Mouse (Mus musculus) lung, embryonic 14.5 days (tissue): ENCODE measurements around the gene Hist1h3b. TPM values are rescaled to one million over a fixed set of nuclear protein-coding genes. Genes with fewer than 3 reads are reported as not detected.
"Not testable (repeated sequence)": the region's sequence is repeated elsewhere in the genome, so short reads cannot be mapped to it uniquely, and the experiment has no call there.

Experiments used
- ATAC-seq: fragments of 200-750 bp; cut with Nextera tagmentation; 2 replicates; pipeline ENCODE4 v1.8.0; 2017; ENCODE audit warnings: mild to moderate bottlenecking, moderate TSS enrichment, moderate library complexity; ENCODE audit not compliant: insufficient read depth
- DNase-seq: peaks from one replicate; pipeline ENCODE4 v3.0.0-alpha.2; 2015
- H3K27ac ChIP-seq: fragments of 300-500 bp; sonication (generic); 2 replicates; pipeline ENCODE4 v1.5.1; 2014; ENCODE audit warnings: low read depth, mild to moderate bottlenecking, moderate library complexity
- H3K27me3 ChIP-seq: fragments of 300-500 bp; sonication (generic); 2 replicates; pipeline ENCODE4 v1.6.1; 2014; ENCODE audit warnings: low read length, control low read depth; ENCODE audit not compliant: insufficient read depth
- H3K36me3 ChIP-seq: fragments of 300-500 bp; sonication (generic); 2 replicates; pipeline ENCODE4 v1.6.1; 2014; ENCODE audit warnings: control low read depth; ENCODE audit not compliant: insufficient read depth
- H3K4me1 ChIP-seq: fragments of 300-500 bp; sonication (generic); 2 replicates; pipeline ENCODE4 v1.6.1; 2014; ENCODE audit warnings: antibody characterized with exemption, control low read depth; ENCODE audit not compliant: insufficient read depth
- H3K4me2 ChIP-seq: fragments of 300-500 bp; sonication (generic); 2 replicates; pipeline ENCODE4 v1.6.1; 2014; ENCODE audit warnings: mild to moderate bottlenecking
- H3K4me3 ChIP-seq: fragments of 300-500 bp; sonication (generic); 2 replicates; pipeline ENCODE4 v1.5.1; 2014; ENCODE audit warnings: low read depth, low read length
- H3K9ac ChIP-seq: fragments of 300-500 bp; sonication (generic); 2 replicates; pipeline ENCODE4 v1.6.1; 2014
- H3K9me3 ChIP-seq: fragments of 300-500 bp; sonication (generic); 2 replicates; pipeline ENCODE4 v1.6.1; 2016; ENCODE audit warnings: low read depth, low read length, control low read depth
- CTCF ChIP-seq: IDR thresholded peaks from 2 replicates; pipeline ENCODE4 v1.5.1; 2016; ENCODE audit warnings: antibody characterized with exemption, low read depth
- WGBS: fragments of 180-500 bp; shearing (Covaris S2); extraction: QIAGEN DNeasy Blood & Tissue Kit; methylation state at CpG from one replicate; pipeline ENCODE4 v1.1.7; 2014; 5-methylcytosine and 5-hydroxymethylcytosine counted together
- polyA plus RNA-seq: library from polyadenylated mRNA; unstranded; fragments of >200 nt; fragmentation: Nextera tagmentation; extraction: Ambion mirVana; gene quantifications from 2 replicates; pipeline ENCODE4 v1.2.1, GENCODE M21; 2014

Gene Hist1h3b
- 18.4 and 18.7 TPM in 2 replicates for polyA plus RNA-seq

DNA sequence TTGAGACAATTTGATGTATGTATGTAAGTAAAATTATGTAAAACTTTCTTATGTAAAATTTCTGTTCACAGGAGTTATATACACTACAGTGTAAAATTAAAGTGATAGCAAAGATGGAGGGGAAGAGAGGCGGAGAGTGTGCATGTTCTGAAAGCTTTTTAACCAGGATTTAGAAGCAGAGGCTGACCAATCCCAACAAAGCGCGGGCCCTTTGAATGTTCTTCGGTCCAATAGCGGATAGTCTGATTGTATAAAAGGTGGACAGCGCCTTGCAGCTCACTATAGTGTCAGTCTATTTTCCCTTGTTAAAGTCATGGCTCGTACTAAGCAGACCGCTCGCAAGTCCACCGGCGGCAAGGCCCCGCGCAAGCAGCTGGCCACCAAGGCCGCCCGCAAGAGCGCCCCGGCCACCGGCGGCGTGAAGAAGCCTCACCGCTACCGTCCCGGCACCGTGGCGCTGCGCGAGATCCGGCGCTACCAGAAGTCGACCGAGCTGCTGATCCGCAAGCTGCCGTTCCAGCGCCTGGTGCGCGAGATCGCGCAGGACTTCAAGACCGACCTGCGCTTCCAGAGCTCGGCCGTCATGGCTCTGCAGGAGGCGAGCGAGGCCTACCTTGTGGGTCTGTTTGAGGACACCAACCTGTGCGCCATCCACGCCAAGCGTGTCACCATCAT lies at the start of gene Hist1h3b:
Gene Hist1h3b (plus strand): TSS at position 201 of the 675 bp plus-strand sequence.
- peak within 1 kb of the TSS; percentile 41 for H3K4me3 ChIP-seq
- H3K9me3 ChIP-seq, H3K27me3 ChIP-seq, H3K36me3 ChIP-seq: not testable (repeated sequence)
- DNase-seq (peak; percentile 99), ATAC-seq (peak; percentile 91)
- peak within 1 kb of the TSS; percentile 76 for H3K9ac ChIP-seq
- under 1% methylated on average over 15 of the region's 47 CpGs for WGBS
- H3K27ac ChIP-seq, result peak within 1 kb of the TSS; percentile 98
- peak within 1 kb of the TSS; percentile 82 for H3K4me2 ChIP-seq
- peaks cover 12% of the 10 kb centered on the region for H3K4me1 ChIP-seq

DNA sequence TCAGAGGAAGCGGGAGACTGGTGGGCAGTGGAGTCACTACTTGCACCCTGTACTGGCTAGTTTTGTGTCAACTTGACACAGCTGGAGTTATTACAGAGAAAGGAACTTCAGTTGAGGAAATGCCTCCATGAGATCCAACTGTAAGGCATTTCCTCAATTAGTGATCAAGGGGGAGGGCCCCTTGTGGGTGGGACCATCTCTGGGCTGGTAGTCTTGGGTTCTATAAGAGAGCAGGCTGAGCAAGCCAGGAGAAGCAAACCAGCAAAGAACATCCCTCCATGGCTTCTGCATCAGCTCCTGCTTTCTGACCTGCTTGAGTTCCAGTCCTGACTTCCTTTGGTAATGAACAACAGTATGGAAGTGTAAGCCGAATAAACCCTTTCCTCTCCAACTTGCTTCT lies 49.3 kb upstream of the Hist1h3b start:
- H3K4me1 ChIP-seq, ATAC-seq, H3K27me3 ChIP-seq, H3K9ac ChIP-seq, H3K9me3 ChIP-seq, H3K27ac ChIP-seq, H3K4me2 ChIP-seq, H3K4me3 ChIP-seq, H3K36me3 ChIP-seq, DNase-seq: not testable (repeated sequence)
- WGBS, result 78% methylated on average over 2 of the region's 2 CpGs

DNA sequence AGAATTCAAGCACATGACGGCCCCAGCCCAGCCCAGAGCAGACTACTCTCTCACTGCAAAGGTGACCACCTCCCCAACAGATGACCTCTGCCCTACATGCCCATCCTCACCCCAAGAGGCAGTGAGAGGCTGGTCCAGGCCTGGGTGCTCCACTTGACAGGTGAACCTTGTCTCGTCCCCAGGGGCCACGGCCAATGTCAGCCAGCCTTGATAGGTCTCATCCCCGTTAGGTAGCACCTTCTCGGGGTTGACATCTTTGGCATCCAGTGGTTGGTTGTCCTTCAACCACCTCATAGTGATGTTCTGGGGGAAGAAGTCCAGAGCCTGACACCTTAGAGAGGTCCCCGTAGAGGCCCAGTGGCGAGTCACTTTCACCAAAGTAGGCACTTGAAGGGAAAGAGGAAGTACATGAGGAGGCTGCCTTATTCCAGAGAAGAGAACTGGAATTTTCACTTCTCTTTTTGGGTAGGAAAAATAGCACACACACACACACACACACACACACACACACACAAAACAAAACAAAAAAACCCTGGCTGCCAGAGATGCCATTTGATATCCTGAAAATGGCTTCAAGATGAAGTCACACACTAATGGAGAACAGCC lies 46.2 kb upstream of the Hist1h3b start:
- DNase-seq (no peak), ATAC-seq (no peak)
- no peak for TF ChIP-seq CTCF
- no peak overlapping the region for H3K27ac ChIP-seq
- H3K27me3 ChIP-seq, result no peaks in the 10 kb centered on the region
- H3K4me3 ChIP-seq, result no peak overlapping the region
- H3K4me2 ChIP-seq, result no peak overlapping the region
- no peaks in the 10 kb centered on the region for H3K9me3 ChIP-seq
- H3K9ac ChIP-seq, result no peak overlapping the region
- H3K4me1 ChIP-seq, result no peaks in the 10 kb centered on the region; the same call in 1 of the 2 replicates
- H3K36me3 ChIP-seq, result no peaks in the 10 kb centered on the region
- 89% methylated on average over 7 of the region's 7 CpGs for WGBS

DNA sequence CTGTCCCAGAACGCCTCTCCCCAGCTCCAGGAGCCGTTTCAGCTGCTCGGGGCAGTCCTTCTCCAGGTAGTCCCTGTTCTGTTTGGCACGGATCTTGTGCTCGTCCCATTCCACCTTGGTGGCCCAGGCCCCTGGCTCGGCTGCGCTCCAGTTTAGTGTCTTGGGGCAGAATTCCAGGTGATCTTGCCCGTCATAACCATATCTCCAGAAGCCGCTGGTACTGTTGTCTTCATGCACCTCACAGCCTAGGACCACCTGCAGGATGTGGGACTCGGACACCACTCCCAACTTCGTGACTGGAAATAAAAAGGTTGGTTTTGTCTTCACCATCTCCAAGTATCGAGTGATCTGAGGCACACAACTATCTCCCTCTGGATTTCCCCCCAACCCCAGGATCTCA lies 45.3 kb upstream of the Hist1h3b start:
- no peak overlapping the region for H3K4me2 ChIP-seq
- no peaks in the 10 kb centered on the region; the same call in 1 of the 2 replicates for H3K4me1 ChIP-seq
- ATAC-seq (no peak), DNase-seq (no peak)
- H3K27me3 ChIP-seq, result no peaks in the 10 kb centered on the region
- no peak for TF ChIP-seq CTCF
- 94% methylated on average over 12 of the region's 12 CpGs for WGBS
- no peaks in the 10 kb centered on the region for H3K9me3 ChIP-seq
- H3K9ac ChIP-seq, result no peak overlapping the region
- H3K36me3 ChIP-seq, result no peaks in the 10 kb centered on the region
- no peak overlapping the region for H3K4me3 ChIP-seq
- no peak overlapping the region for H3K27ac ChIP-seq

DNA sequence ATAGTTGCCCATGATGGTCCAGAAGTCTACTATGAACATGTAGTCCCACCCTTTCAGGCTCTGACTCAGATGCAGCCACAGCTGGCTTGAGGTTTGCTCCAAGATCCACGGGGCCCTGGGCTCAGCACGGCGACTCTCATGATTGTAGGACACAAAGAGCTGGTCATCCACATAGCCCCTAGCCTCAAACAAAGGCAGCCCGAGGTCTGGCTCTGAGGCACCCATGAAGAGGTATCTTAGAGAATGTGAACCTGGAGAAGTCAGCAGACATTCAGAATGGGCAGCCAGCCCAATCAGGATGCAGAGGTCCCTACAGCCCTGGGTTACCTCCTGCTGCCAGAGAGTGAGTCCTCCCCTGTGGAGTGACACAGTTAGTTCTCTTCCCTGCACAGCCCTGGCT lies 44.0 kb upstream of the Hist1h3b start:
- WGBS, result 87% methylated on average over 4 of the region's 4 CpGs
- TF ChIP-seq CTCF, result no peak
- Histone ChIP-seq H3K4me2 (no peak overlapping the region), H3K27ac (no peak overlapping the region), H3K9me3 (no peaks in the 10 kb centered on the region), H3K27me3 (no peaks in the 10 kb centered on the region), H3K36me3 (no peaks in the 10 kb centered on the region), H3K9ac (no peak overlapping the region), H3K4me3 (no peak overlapping the region), H3K4me1 (no peaks in the 10 kb centered on the region; the same call in 1 of the 2 replicates)
- DNase-seq (no peak), ATAC-seq (no peak)

DNA sequence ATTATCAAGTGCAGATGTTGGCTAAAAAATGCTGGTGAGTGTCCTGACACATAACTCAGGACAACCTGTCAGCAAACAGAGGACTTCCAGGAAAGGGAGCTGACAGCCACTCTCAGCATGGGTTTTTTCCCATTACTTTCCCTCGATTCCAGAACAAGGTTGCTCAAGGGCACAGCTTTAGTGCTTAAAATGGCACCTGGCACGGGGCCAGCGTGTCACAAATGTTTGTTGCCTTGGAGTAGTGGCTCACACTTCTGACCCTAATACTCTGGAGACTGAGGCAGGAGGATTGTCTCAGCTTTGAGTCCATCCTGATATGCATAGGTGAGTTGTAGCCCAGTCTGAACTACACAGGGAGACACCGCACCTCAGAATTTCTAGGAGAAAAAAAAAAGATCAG lies 43.4 kb upstream of the Hist1h3b start:
- ATAC-seq (no peak), DNase-seq (no peak)
- 57% methylated on average over 4 of the region's 4 CpGs for WGBS
- TF ChIP-seq CTCF, result no peak
- no peaks in the 10 kb centered on the region for H3K9me3 ChIP-seq
- H3K4me2 ChIP-seq, result no peak overlapping the region
- H3K27me3 ChIP-seq, result no peaks in the 10 kb centered on the region
- no peak overlapping the region for H3K4me3 ChIP-seq
- no peaks in the 10 kb centered on the region; the same call in 1 of the 2 replicates for H3K4me1 ChIP-seq
- no peaks in the 10 kb centered on the region for H3K36me3 ChIP-seq
- no peak overlapping the region for H3K27ac ChIP-seq
- no peak overlapping the region for H3K9ac ChIP-seq

DNA sequence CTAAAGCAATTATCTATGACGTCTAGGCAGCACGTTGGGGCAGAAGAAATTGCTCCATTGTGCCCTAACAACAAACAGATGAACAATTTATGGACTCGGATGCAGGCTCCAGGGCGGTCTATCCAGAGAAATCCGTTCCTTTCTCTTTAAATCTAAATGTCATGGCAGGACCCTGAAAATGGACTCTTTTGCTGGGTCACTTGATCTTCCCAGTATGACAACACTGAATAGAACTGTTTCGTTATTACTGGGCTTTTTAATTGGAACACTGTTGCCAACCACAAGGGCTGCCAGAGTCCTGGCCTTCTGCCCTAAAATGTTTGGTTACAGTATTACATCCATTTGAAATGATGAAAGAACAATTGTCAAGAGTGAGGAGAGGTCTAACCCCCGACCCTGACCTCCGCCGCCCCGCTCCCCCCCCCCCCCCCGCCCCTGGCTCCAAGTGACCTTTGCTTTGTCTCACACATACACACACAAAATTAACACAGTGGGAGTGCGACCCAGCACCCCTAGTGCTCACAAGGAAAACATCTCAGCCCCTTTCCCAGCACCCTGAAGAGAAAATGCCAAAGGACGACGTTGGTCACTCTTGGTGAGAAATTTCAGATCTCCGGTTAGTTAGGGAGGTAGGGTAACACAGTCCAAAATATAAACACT lies 42.2 kb upstream of the Hist1h3b start:
- DNase-seq (no peak), ATAC-seq (peak; percentile 17; the same call in 1 of the 2 replicates)
- Histone ChIP-seq H3K4me2 (peak overlapping the region; percentile 80), H3K9ac (peak overlapping the region; percentile 61), H3K9me3 (no peaks in the 10 kb centered on the region), H3K36me3 (no peaks in the 10 kb centered on the region), H3K4me1 (no peaks in the 10 kb centered on the region; the same call in 1 of the 2 replicates), H3K27ac (peak overlapping the region; percentile 18; the same call in 1 of the 2 replicates), H3K4me3 (peak overlapping the region; percentile 41), H3K27me3 (no peaks in the 10 kb centered on the region)
- no peak for TF ChIP-seq CTCF
- 34% methylated on average over 12 of the region's 15 CpGs for WGBS
